Mouse (Mus musculus) A20 (cell line): Measurements from ENCODE around the gene Gramd1a.

Experiments
- DNase-seq: peaks from one replicate; pipeline ENCODE4 v3.0.0-alpha.2; 2011; ENCODE audit warnings: low read depth, low spot score

The Gramd1a gene

DNA sequence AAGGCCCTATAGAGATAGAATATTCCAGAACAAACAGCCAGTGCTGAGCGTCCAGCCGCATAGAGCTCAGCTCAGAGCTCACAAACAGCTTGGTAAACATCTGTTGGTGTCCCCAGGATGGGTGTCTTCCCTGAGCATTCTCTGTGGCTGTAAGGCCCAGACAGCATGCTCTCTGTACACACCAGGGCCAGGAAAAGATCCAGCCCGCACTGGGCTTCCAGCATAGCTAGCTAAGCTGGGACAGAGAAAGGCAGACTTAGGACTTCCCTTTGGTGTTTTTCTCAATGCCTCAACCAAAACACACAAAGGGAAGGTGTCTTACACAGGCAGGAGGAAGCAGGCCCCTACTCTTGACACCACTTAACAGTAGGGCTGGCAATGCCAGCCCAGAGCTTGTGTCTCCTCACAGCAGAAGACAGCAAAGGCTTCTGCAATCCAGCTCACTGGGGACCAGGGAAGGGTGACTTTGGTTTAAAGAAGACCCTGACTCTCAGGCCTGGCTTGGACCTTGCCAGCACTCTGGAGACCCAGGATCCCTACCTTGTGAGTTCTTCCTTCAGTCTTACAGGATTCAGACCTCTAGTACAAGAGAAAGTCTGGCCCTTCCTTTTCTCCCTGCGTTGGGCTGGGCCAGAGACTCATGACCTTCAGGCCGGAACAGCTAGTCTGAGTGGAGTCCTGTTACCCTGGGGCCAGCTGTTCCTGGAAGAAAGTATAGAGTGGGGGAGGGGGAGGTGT lies at the start of gene Gramd1a:
Gene Gramd1a, minus strand, starts transcription at position 601 of the 738 bp plus-strand sequence.
- peak; percentile 37 for DNase-seq

- no peak for DNase-seq
Measured at GRCm38 (mm10) chr7:31195591-31196307, 40.1 kb upstream of the Gramd1a start.

GRCm38 (mm10) chr7:31184711-31185110 lies 29.0 kb upstream of the Gramd1a start:
- DNase-seq = no peak

DNA sequence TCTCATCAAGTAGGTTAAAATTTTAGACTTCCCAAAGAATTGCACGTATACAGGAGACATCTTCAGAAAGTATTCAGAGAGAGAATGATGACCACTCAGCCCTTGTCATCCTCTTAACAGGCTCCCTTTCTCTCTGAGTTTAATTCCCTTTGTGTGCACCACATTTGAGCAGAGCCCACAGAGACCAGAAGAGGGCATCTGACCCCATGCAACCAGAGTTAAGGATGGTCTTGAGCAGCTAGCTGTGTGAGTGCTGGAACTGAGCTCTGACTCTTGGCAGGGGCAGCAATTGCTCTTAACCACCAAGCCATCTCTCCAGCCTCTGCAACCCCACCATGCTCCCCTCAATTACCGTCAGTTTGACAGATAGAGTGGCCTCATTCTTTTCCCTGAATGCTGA lies 27.2 kb upstream of the Gramd1a start:
- DNase-seq = peak; percentile 51

DNA sequence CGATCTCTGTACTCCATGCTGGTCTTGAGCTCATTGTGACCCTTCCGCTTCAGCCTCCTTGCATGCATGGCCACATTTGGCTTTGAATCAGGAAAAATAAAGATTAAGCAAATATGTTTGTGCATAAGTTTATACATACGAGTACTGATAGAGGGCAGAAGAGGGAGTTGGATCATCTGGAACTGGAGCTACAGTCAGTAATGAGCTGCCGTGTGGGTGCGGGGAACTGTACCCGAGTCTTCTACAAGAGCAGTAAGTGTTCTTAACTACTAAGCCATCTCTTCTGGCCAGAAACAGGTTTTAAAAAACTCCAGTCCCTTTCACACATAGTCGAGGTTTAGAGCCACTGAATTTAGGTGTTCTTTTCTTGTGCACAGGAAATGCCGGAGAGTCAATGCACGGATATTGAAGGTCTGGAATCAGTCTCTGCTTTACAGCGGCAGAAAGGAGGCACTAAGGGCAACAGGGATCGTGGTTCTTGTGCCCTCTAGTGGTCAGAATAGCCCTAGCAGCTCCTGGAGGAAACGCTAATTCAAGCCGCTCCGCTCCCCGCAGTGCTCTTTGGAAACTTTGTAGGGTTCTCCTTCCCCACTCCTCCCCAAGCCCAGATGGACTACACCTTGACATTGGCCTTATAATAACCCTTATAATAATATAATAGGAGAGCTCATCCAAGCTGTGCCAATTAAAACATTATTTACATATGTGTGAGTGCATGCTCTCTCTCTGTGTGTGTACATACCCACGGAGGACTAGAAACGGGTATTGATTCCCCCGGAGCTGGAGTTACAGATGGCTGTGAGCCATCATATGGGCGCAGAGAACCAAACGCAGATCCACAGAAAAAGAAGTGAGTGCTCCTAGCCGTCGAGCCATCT lies 21.4 kb upstream of the Gramd1a start:
- DNase-seq = peak; percentile 79

- DNase-seq = peak; percentile 62
Measured at GRCm38 (mm10) chr7:31175096-31175495, 19.4 kb upstream of the Gramd1a start.

GRCm38 (mm10) chr7:31174466-31174865 lies 18.8 kb upstream of the Gramd1a start:
- DNase-seq = peak; percentile 90

DNA sequence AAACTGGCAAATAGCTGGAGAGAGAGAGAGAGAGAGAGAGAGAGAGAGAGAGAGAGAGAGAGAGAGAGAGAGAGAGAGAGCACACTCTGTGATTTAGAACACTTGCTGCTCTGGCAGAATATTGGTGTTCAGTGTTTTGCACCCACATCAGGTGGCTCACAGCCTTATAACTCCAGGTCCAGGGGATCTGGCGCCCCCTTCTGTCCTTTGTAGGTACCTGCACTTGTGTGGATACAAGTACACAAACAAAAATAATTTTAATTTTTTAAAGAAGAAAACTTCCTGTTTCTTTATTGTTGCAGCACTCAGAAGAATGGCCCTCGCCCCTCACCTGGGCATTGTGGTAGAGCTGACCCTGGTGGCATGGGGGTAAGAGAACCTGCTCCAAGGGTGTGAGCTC lies 16.5 kb upstream of the Gramd1a start:
- peak; percentile 84 for DNase-seq

- DNase-seq = no peak
Measured at GRCm38 (mm10) chr7:31170520-31170919, 14.8 kb upstream of the Gramd1a start.

- no peak for DNase-seq
Measured at GRCm38 (mm10) chr7:31168412-31168811, 12.7 kb upstream of the Gramd1a start.

DNA sequence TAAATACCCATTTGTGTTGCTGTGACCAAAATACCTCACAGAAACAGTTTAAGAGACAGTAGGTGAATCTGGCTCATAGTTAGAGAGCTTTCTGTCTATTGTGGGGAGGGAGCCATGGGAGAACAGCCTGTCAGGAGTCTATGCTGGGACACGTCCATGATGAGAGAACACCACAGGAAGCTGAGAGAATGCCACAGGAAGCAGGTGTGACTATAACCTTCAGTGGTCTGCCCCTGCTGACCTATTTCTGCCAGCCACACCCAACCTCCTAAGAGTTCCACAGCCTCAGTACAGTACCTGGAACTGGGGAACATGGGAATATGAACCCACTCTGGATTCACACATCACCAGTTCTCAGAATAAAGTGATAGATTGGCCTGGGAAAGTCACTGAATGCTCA lies 9.1 kb upstream of the Gramd1a start:
- no peak for DNase-seq

DNA sequence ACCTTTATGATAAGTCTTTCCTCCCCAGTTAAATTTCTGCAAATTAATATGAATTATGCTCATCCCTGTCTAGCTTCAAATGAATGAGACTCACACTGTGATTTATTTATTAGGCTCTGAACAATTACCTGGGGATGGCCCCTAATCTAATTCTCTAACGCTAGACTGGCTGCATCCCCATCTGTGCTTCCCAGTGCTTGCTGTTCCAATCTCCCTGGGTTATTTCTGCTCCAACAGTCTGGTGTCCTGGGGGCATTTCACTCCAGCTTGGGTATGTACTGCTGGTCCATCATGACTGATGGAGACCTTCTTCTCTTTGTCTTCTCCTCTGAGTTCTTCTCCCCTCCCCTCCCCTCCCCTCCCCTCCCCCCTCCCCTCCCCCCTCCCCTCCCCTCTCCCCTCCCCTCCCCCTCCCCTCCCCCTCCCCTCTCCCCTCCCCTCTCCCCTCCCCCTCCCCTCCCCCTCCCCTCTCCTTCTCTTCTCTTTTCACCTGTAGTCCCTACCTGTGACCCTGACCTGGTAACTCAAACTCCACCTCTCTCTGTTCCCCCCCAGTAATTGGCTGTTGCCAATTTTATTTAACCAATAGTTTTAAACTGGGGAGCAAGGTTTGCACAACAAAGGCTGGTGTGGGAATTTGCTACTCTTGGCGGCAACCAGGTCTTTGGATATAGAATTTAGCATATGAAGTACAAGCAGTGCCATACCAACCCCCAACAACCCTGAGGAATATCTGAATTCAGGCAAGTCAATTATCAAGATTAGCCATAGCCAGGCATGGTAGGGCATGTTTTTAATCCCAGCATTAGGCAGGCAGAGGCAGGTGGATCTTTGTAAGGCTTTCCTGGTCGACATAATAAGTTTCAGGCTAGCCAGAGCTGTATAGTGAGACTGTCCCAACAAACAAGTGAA lies 8.2 kb upstream of the Gramd1a start:
- no peak for DNase-seq

GRCm38 (mm10) chr7:31162324-31162723 lies 6.6 kb upstream of the Gramd1a start:
- DNase-seq = no peak

DNA sequence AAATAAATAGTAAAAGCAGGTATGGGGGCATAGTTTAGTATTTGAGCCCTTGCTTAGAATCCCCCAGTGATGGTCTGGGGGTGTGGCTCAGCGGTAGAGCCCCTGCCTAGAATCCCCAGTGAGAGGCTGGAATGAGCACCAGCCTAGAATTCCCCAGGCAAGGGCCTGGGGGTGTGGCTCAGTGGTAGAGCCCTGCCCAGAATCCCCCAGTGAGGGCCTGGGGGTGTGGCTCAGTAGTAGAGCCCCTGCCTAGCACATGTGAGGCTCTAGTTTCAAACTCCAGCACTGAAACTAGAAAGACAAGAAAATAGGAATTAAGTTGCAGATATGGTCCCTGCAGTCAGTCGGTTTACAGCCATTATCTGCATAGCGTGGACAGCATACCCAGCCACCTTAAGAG lies 6.1 kb upstream of the Gramd1a start:
- DNase-seq = no peak

DNA sequence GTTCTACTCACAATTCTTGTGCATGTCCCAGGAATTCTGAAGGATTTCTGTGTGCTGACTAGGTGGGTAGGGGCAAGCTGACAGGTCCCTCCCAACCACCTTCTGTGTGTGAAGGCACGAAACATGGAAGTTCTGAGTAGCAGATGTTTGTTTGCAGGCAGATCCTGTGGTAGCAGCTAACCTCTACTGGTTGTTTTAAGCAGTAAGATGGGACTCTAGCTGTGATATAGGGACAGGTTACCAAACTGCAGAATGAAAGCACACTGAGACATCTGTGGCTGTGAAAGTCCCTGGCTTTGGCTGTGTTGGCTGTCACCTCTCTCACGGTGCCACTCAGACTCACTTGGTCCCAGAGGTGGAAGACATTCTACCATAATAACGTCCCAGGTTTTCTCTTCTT lies 5.5 kb upstream of the Gramd1a start:
- no peak for DNase-seq

- DNase-seq = no peak
Measured at GRCm38 (mm10) chr7:31160763-31161162, 5.1 kb upstream of the Gramd1a start.

GRCm38 (mm10) chr7:31156034-31156928 lies 585 bp upstream of the Gramd1a start:
- peak; percentile 86 for DNase-seq

DNA sequence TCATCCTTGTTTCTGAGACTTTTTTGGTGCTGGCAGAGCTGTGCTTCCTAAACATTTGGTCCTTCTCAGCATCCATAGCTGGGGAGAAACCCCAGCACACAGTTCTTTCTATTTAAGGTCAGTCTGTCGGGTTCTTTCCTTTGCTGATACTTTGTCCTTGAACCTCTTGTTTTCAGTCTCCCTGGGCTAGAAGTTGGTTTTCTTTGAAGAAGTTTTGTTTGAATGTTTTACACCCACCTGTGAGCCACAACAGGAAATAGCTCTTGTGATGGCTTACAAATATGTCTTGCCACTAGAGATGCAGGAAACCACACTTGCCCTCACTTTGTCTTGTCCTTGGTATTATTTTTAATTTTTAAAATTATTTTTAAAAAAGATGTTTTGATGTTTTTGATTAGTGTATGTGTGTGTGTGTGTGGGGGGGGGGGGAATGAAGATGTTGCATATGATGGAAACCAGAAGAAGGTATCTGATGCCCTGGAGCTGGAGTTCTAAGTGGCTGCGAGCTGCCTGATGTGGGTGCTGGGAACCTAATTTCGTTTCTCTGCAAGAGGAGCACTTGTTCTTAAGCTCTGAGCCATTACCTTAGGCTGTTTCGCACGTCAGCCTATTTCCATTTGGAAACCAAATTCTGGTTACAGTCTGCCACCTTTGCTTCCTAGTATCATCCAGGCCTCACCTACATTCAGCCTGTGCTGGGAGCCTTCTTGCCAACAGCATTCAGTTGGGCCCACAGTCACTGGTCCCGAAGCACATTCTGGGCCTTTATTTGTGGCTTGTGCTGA lies 2.0 kb downstream of the Gramd1a start:
- peak; percentile 23 for DNase-seq
